Mouse (Mus musculus): ENCODE measurements around the gene Agbl4. TPM values are rescaled to one million over a fixed set of nuclear protein-coding genes. Genes with fewer than 3 reads are reported as not detected.

Gene Agbl4
- polyA plus RNA-seq, 1 experiment, result not detected

GRCm38 (mm10) chr4:111417716-111418115 is 1020.3 kb downstream of the Agbl4 start:
- no peaks in the 10 kb centered on the region for H3K36me3 ChIP-seq (ENCODE audit: control insufficient read depth)
- peaks cover 33% of the 10 kb centered on the region for H3K27me3 ChIP-seq (ENCODE audit: control insufficient read depth)
- H3K4me1 ChIP-seq (ENCODE audit: control insufficient read depth), result no peaks in the 10 kb centered on the region
- TF ChIP-seq TAL1 (IDR thresholded peaks at IDR 0.05; ENCODE audit: low read length) (no peak), GATA1 (IDR thresholded peaks at IDR 0.05; ENCODE audit: low read length) (no peak)
- no peaks in the 10 kb centered on the region for H3K9me3 ChIP-seq (ENCODE audit: control insufficient read depth, low read length)
- H3K4me3 ChIP-seq (replicated peaks), result no peak overlapping the region

GRCm38 (mm10) chr4:111419476-111419875 is 1022.0 kb downstream of the Agbl4 start:
- peaks cover 22% of the 10 kb centered on the region for H3K27me3 ChIP-seq (ENCODE audit: control insufficient read depth)
- no peaks in the 10 kb centered on the region for H3K36me3 ChIP-seq (ENCODE audit: control insufficient read depth)
- H3K4me1 ChIP-seq (ENCODE audit: control insufficient read depth), result no peaks in the 10 kb centered on the region
- no peak for TF ChIP-seq GATA1 (IDR thresholded peaks at IDR 0.05; ENCODE audit: low read length)
- no peaks in the 10 kb centered on the region for H3K9me3 ChIP-seq (ENCODE audit: control insufficient read depth, low read length)
- H3K4me3 ChIP-seq (replicated peaks), result no peak overlapping the region

- H3K9me3 ChIP-seq (ENCODE audit: control insufficient read depth, low read length), result no peaks in the 10 kb centered on the region
- no peak for TF ChIP-seq TAL1 (IDR thresholded peaks at IDR 0.05; ENCODE audit: low read length)
- no peak for TF ChIP-seq GATA1 (IDR thresholded peaks at IDR 0.05; ENCODE audit: low read length)
- no peak overlapping the region for H3K4me3 ChIP-seq (replicated peaks)
- H3K36me3 ChIP-seq (ENCODE audit: control insufficient read depth), result no peaks in the 10 kb centered on the region
- H3K4me1 ChIP-seq (ENCODE audit: control insufficient read depth), result no peaks in the 10 kb centered on the region
- peaks cover 17% of the 10 kb centered on the region for H3K27me3 ChIP-seq (ENCODE audit: control insufficient read depth)
Measured at GRCm38 (mm10) chr4:111420031-111420430, 1022.6 kb downstream of the Agbl4 start.

- Histone ChIP-seq H3K4me1 (ENCODE audit: control insufficient read depth) (no peaks in the 10 kb centered on the region), H3K4me3 (replicated peaks) (no peak overlapping the region), H3K36me3 (ENCODE audit: control insufficient read depth) (no peaks in the 10 kb centered on the region), H3K9me3 (ENCODE audit: control insufficient read depth, low read length) (no peaks in the 10 kb centered on the region), H3K27me3 (ENCODE audit: control insufficient read depth) (peaks cover 7% of the 10 kb centered on the region)
- TF ChIP-seq TAL1 (IDR thresholded peaks at IDR 0.05; ENCODE audit: low read length) (no peak), GATA1 (IDR thresholded peaks at IDR 0.05; ENCODE audit: low read length) (no peak)
Measured at GRCm38 (mm10) chr4:111420955-111421354, 1023.5 kb downstream of the Agbl4 start.

GRCm38 (mm10) chr4:111421785-111422184 is 1024.3 kb downstream of the Agbl4 start:
- no peaks in the 10 kb centered on the region for H3K36me3 ChIP-seq (ENCODE audit: control insufficient read depth)
- no peak for TF ChIP-seq TAL1 (IDR thresholded peaks at IDR 0.05; ENCODE audit: low read length)
- TF ChIP-seq GATA1 (IDR thresholded peaks at IDR 0.05; ENCODE audit: low read length), result no peak
- H3K9me3 ChIP-seq (ENCODE audit: control insufficient read depth, low read length), result no peaks in the 10 kb centered on the region
- no peaks in the 10 kb centered on the region; the same call in 1 of the 2 replicates for H3K27me3 ChIP-seq (ENCODE audit: control insufficient read depth)
- H3K4me3 ChIP-seq (replicated peaks), result no peak overlapping the region
- H3K4me1 ChIP-seq (ENCODE audit: control insufficient read depth), result no peaks in the 10 kb centered on the region

GRCm38 (mm10) chr4:111424371-111424950 is 1027.0 kb downstream of the Agbl4 start:
- Histone ChIP-seq H3K4me3 (replicated peaks) (no peak overlapping the region), H3K4me1 (ENCODE audit: control insufficient read depth) (no peaks in the 10 kb centered on the region), H3K27me3 (ENCODE audit: control insufficient read depth) (no peaks in the 10 kb centered on the region), H3K36me3 (ENCODE audit: control insufficient read depth) (no peaks in the 10 kb centered on the region), H3K9me3 (ENCODE audit: control insufficient read depth, low read length) (no peaks in the 10 kb centered on the region)
- TF ChIP-seq GATA1 (IDR thresholded peaks at IDR 0.05; ENCODE audit: low read length), result no peak
- no peak for TF ChIP-seq TAL1 (IDR thresholded peaks at IDR 0.05; ENCODE audit: low read length)

GRCm38 (mm10) chr4:111425170-111425569 is 1027.7 kb downstream of the Agbl4 start:
- no peak for TF ChIP-seq GATA1 (IDR thresholded peaks at IDR 0.05; ENCODE audit: low read length)
- no peak for TF ChIP-seq TAL1 (IDR thresholded peaks at IDR 0.05; ENCODE audit: low read length)

GRCm38 (mm10) chr4:111431186-111431585 is 1033.7 kb downstream of the Agbl4 start:
- no peaks in the 10 kb centered on the region for H3K4me1 ChIP-seq (ENCODE audit: control insufficient read depth)
- H3K27me3 ChIP-seq (ENCODE audit: control insufficient read depth), result no peaks in the 10 kb centered on the region
- TF ChIP-seq GATA1 (IDR thresholded peaks at IDR 0.05; ENCODE audit: low read length) (no peak), TAL1 (IDR thresholded peaks at IDR 0.05; ENCODE audit: low read length) (no peak)
- no peaks in the 10 kb centered on the region for H3K36me3 ChIP-seq (ENCODE audit: control insufficient read depth)
- H3K4me3 ChIP-seq (replicated peaks), result no peak overlapping the region
- no peaks in the 10 kb centered on the region for H3K9me3 ChIP-seq (ENCODE audit: control insufficient read depth, low read length)

More at GRCm38 (mm10) chr4:111425170-111425569, 1027.7 kb downstream of the Agbl4 start:
- no peaks in the 10 kb centered on the region for H3K9me3 ChIP-seq (ENCODE audit: control insufficient read depth, low read length)
- H3K4me1 ChIP-seq (ENCODE audit: control insufficient read depth), result no peaks in the 10 kb centered on the region
- no peaks in the 10 kb centered on the region for H3K27me3 ChIP-seq (ENCODE audit: control insufficient read depth)
- H3K36me3 ChIP-seq (ENCODE audit: control insufficient read depth), result no peaks in the 10 kb centered on the region
- no peak overlapping the region for H3K4me3 ChIP-seq (replicated peaks)

GRCm38 (mm10) chr4:111432013-111432412 is 1034.6 kb downstream of the Agbl4 start:
- no peak overlapping the region for H3K4me3 ChIP-seq (replicated peaks)
- no peaks in the 10 kb centered on the region for H3K27me3 ChIP-seq (ENCODE audit: control insufficient read depth)
- H3K36me3 ChIP-seq (ENCODE audit: control insufficient read depth), result no peaks in the 10 kb centered on the region
- H3K4me1 ChIP-seq (ENCODE audit: control insufficient read depth), result no peaks in the 10 kb centered on the region
- H3K9me3 ChIP-seq (ENCODE audit: control insufficient read depth, low read length), result no peaks in the 10 kb centered on the region
- TF ChIP-seq TAL1 (IDR thresholded peaks at IDR 0.05; ENCODE audit: low read length), result no peak
- TF ChIP-seq GATA1 (IDR thresholded peaks at IDR 0.05; ENCODE audit: low read length), result no peak

GRCm38 (mm10) chr4:111432417-111432816 is 1035.0 kb downstream of the Agbl4 start:
- Histone ChIP-seq H3K4me3 (replicated peaks) (no peak overlapping the region), H3K4me1 (ENCODE audit: control insufficient read depth) (no peaks in the 10 kb centered on the region), H3K36me3 (ENCODE audit: control insufficient read depth) (no peaks in the 10 kb centered on the region), H3K9me3 (ENCODE audit: control insufficient read depth, low read length) (no peaks in the 10 kb centered on the region), H3K27me3 (ENCODE audit: control insufficient read depth) (no peaks in the 10 kb centered on the region)
- TF ChIP-seq GATA1 (IDR thresholded peaks at IDR 0.05; ENCODE audit: low read length) (no peak), TAL1 (IDR thresholded peaks at IDR 0.05; ENCODE audit: low read length) (no peak)

Measured in erythroblast, embryonic 14.5 days (primary cell).